Mouse (Mus musculus) 3134 (cell line): ENCODE data around the gene Fam208b.
"Not testable (repeated sequence)": the region's sequence is repeated elsewhere in the genome, so short reads cannot be mapped to it uniquely, and the experiment has no call there.

Experiments used
- DNase-seq: peaks from one replicate; pipeline ENCODE4 v3.0.0-alpha.2; 2011; ENCODE audit warnings: low spot score; ENCODE audit not compliant: insufficient read length; ENCODE audit errors: extremely low read depth

Gene Fam208b

GRCm38 (mm10) chr13:3523459-3523858, 87.4 kb downstream of the Fam208b start:
- DNase-seq = no peak

DNA sequence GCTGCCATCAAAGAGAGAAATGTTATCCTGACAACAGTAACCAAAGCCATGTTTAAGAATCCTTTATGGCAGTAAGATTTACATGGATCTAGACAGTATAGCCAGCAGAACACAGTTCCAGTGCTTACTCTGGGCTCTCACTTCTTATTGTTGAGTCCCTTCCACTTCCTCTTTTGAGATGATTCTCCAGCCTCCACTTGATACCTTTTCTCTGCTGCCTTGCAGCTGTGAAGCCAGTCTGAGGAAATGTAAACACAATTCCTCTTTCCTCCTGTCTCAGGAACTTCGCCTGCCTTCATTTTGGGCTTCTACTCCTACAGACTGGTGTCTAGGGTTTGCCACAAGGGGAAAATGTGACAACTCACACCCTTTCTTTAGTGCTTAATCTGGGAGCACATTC, 90.9 kb downstream of the Fam208b start:
- DNase-seq = not testable (repeated sequence)

DNA sequence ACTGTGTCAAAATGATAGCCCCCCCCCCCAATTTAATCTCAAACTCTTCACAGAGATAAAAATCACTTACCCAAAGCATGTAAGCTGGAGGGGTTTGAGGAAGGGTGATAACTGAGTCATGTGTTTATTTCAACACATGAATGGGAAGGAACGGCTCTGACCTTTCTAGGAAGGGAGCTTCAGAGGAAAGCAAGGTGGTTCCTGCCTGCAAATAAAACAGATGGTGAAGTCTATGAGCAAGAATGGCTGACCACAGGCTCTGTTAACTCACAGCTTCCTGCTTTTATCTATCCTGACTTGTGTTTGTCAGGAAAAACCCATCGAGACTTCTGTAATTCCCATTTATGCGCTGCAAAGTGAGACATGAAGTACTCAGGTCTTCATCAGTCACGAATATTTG, 91.6 kb downstream of the Fam208b start:
- not testable (repeated sequence) for DNase-seq
